Mouse (Mus musculus) MEL (cell line): ENCODE data around the gene Gm28048. TPM values are rescaled to one million over a fixed set of nuclear protein-coding genes. Genes with fewer than 3 reads are reported as not detected.

ENCODE experiments used
- DNase-seq: peaks from one replicate; pipeline ENCODE4 v3.0.0; 2011; ENCODE audit warnings: low read depth, low spot score
- H3K27ac ChIP-seq: 2 replicates; pipeline ENCODE4 v1.5.1; 2012; ENCODE audit warnings: low read depth, mild to moderate bottlenecking, control low read depth, low read length, moderate library complexity; ENCODE audit not compliant: control insufficient read depth
- H3K27me3 ChIP-seq, 2 experiments: fragments of 150-350 bp in 1 of 2; sonication (generic) in 1 of 2; 2 replicates each; pipeline ENCODE4 v1.6.1; 2012; ENCODE audit warnings: low read length in 2 of 2, mild to moderate bottlenecking in 2 of 2, improper control_type of control experiment in 1 of 2, moderate library complexity in 1 of 2; ENCODE audit not compliant: insufficient read depth in 2 of 2, control insufficient read depth in 1 of 2
- H3K36me3 ChIP-seq, 2 experiments: 2 replicates each; pipeline ENCODE4 v1.6.1; 2012 to 2014; ENCODE audit warnings: low read length in 2 of 2, improper control_type of control experiment in 1 of 2, inconsistent platforms in 1 of 2, mild to moderate bottlenecking in 1 of 2; ENCODE audit not compliant: insufficient read depth in 2 of 2, control insufficient read depth in 1 of 2
- H3K4me1 ChIP-seq, 2 experiments: fragments of 150-350 bp in 1 of 2; sonication (generic) in 1 of 2; 2 replicates each; pipeline ENCODE4 v1.6.1; 2012; ENCODE audit warnings: low read length in 2 of 2, improper control_type of control experiment in 1 of 2, mild to moderate bottlenecking in 1 of 2; ENCODE audit not compliant: insufficient read depth in 2 of 2, control insufficient read depth in 1 of 2
- H3K4me3 ChIP-seq, 2 experiments: fragments of 150-350 bp in 1 of 2; sonication (generic) in 1 of 2; 2 replicates each; pipeline ENCODE4 v1.5.1; 2012; ENCODE audit warnings: low read depth in 2 of 2, low read length in 2 of 2, mild to moderate bottlenecking in 2 of 2, moderate library complexity in 2 of 2, control low read depth in 1 of 2, improper control_type of control experiment in 1 of 2; ENCODE audit not compliant: control insufficient read depth in 1 of 2, insufficient read depth in 1 of 2
- H3K79me2 ChIP-seq: 2 replicates; pipeline ENCODE4 v1.6.1; 2012; ENCODE audit warnings: mild to moderate bottlenecking, low read length, moderate library complexity; ENCODE audit not compliant: control insufficient read depth, poor library complexity, insufficient read depth
- H3K9ac ChIP-seq: 2 replicates; pipeline ENCODE4 v1.6.1; 2012; ENCODE audit warnings: low read depth, mild to moderate bottlenecking, control low read depth, low read length, moderate library complexity; ENCODE audit not compliant: control insufficient read depth, poor library complexity, severe bottlenecking
- H3K9me3 ChIP-seq: fragments of 150-350 bp; sonication (generic); replicated peaks from 2 replicates; pipeline ENCODE4 v1.6.1; 2012; ENCODE audit warnings: mild to moderate bottlenecking, low read length, improper control_type of control experiment, moderate library complexity; ENCODE audit not compliant: insufficient read depth
- BHLHE40 ChIP-seq: IDR thresholded peaks from 2 replicates; pipeline ENCODE4 v1.6.1; 2012; ENCODE audit warnings: low read depth, mild to moderate bottlenecking, inconsistent platforms, low read length, improper control_type of control experiment, borderline replicate concordance
- CHD1 ChIP-seq: IDR thresholded peaks from 2 replicates; pipeline ENCODE4 v1.6.1; 2012; ENCODE audit warnings: low read depth, mild to moderate bottlenecking, inconsistent platforms, low read length, improper control_type of control experiment
- CTCF ChIP-seq, 3 experiments: IDR thresholded peaks in 2 of 3; conservative IDR thresholded peaks in 1 of 3; 2 replicates each; pipeline ENCODE4 v1.5.1; 2011 to 2012; ENCODE audit warnings: low read length in 3 of 3, low read depth in 2 of 3, mild to moderate bottlenecking in 2 of 3, improper control_type of control experiment in 1 of 3, inconsistent platforms in 1 of 3, mixed read lengths in 1 of 3, moderate library complexity in 1 of 3; ENCODE audit not compliant: control insufficient read depth in 1 of 3, insufficient read depth in 1 of 3, poor library complexity in 1 of 3, severe bottlenecking in 1 of 3
- E2F4 ChIP-seq: IDR thresholded peaks from 2 replicates; pipeline ENCODE4 v1.6.1; 2011; ENCODE audit warnings: low read depth, low read length, improper control_type of control experiment, borderline replicate concordance
- GATA1 ChIP-seq: IDR thresholded peaks from 2 replicates; pipeline ENCODE4 v1.6.1; 2011; ENCODE audit warnings: low read depth, low read length, improper control_type of control experiment
- HCFC1 ChIP-seq: IDR thresholded peaks from 2 replicates; pipeline ENCODE4 v1.6.1; 2012; ENCODE audit warnings: low read depth, mild to moderate bottlenecking, inconsistent platforms, low read length, improper control_type of control experiment, moderate library complexity
- JUND ChIP-seq: IDR thresholded peaks from 2 replicates; pipeline ENCODE4 v1.6.1; 2011; ENCODE audit warnings: low read depth, mild to moderate bottlenecking, improper control_type of control experiment, low read length
- MAZ ChIP-seq: IDR thresholded peaks from 2 replicates; pipeline ENCODE4 v1.6.1; 2012; ENCODE audit warnings: low read depth, mild to moderate bottlenecking, inconsistent platforms, low read length, improper control_type of control experiment
- MXI1 ChIP-seq: IDR thresholded peaks from 2 replicates; pipeline ENCODE4 v1.6.1; 2011; ENCODE audit warnings: mild to moderate bottlenecking, low read depth, low read length, improper control_type of control experiment
- NELFE ChIP-seq: IDR thresholded peaks from 2 replicates; pipeline ENCODE4 v1.6.1; 2011; ENCODE audit warnings: low read depth, low read length, improper control_type of control experiment
- NRF1 ChIP-seq: IDR thresholded peaks from 2 replicates; pipeline ENCODE4 v1.6.1; 2014; ENCODE audit warnings: low read depth, mild to moderate bottlenecking, inconsistent platforms, low read length, improper control_type of control experiment, moderate library complexity; ENCODE audit not compliant: poor library complexity, insufficient read depth, severe bottlenecking
- POLR2AphosphoS2 ChIP-seq: IDR thresholded peaks from 2 replicates; pipeline ENCODE4 v1.6.1; 2011; ENCODE audit warnings: low read length, improper control_type of control experiment
- POLR2AphosphoS5 ChIP-seq: IDR thresholded peaks from 2 replicates; pipeline ENCODE4 v1.6.1; 2012; ENCODE audit warnings: low read depth, borderline replicate concordance, mild to moderate bottlenecking, inconsistent platforms, low read length, moderate library complexity, mixed read lengths
- RAD21 ChIP-seq: IDR thresholded peaks from 2 replicates; pipeline ENCODE4 v1.6.1; 2011; ENCODE audit warnings: mild to moderate bottlenecking, low read depth, low read length, improper control_type of control experiment
- SMC3 ChIP-seq: IDR thresholded peaks from 2 replicates; pipeline ENCODE4 v1.6.1; 2011; ENCODE audit warnings: low read depth, low read length, improper control_type of control experiment
- TAL1 ChIP-seq: IDR thresholded peaks from 2 replicates; pipeline ENCODE4 v1.6.1; 2012; ENCODE audit warnings: mild to moderate bottlenecking, inconsistent platforms, low read length, moderate library complexity, mixed read lengths
- TBP ChIP-seq: IDR thresholded peaks from 2 replicates; pipeline ENCODE4 v1.8.0; 2011; ENCODE audit warnings: low read depth, low read length, improper control_type of control experiment
- TCF12 ChIP-seq: IDR thresholded peaks from 2 replicates; pipeline ENCODE4 v1.6.1; 2014; ENCODE audit warnings: low read depth, mild to moderate bottlenecking, inconsistent platforms, low read length, improper control_type of control experiment, moderate library complexity
- USF1 ChIP-seq: IDR thresholded peaks from 2 replicates; pipeline ENCODE4 v1.6.1; 2014; ENCODE audit warnings: low read depth, mild to moderate bottlenecking, inconsistent platforms, low read length, improper control_type of control experiment, moderate library complexity
- ZC3H11A ChIP-seq: IDR thresholded peaks from 2 replicates; pipeline ENCODE4 v1.6.1; 2012; ENCODE audit warnings: low read depth, mild to moderate bottlenecking, inconsistent platforms, low read length, improper control_type of control experiment
- ZKSCAN1 ChIP-seq: IDR thresholded peaks from 2 replicates; pipeline ENCODE4 v1.6.1; 2012; ENCODE audit warnings: low read depth, mild to moderate bottlenecking, inconsistent platforms, low read length, improper control_type of control experiment, moderate library complexity
- ZMIZ1 ChIP-seq: IDR thresholded peaks from 2 replicates; pipeline ENCODE4 v1.6.1; 2012; ENCODE audit warnings: low read depth, mild to moderate bottlenecking, inconsistent platforms, low read length, improper control_type of control experiment, moderate library complexity
- polyA plus RNA-seq, 2 experiments: library from polyadenylated mRNA; stranded (reverse) in 1 of 2; unstranded in 1 of 2; fragments of >175 nt in 1 of 2; fragments of >200 nt in 1 of 2; gene quantifications; 2 replicates each; pipeline versions ENCODE4 v1.2.1 to v1.2.4; 2012; ENCODE audit warnings: low replicate concordance in 2 of 2, low read depth in 1 of 2; ENCODE audit not compliant: insufficient read length in 2 of 2, insufficient read depth in 1 of 2, missing spikeins in 1 of 2
- total RNA-seq: library from RNA; depleted of rRNA; stranded (reverse); fragments of 300-350 nt; gene quantifications from 2 replicates; pipeline ENCODE4 v1.2.3, GENCODE M21; 2012

The Gm28048 gene
- total and polyA plus RNA-seq, 3 experiments: 8.6 to 15.0 TPM; not detected in 1

- TF ChIP-seq MAZ (no peak), TAL1 (peak; percentile 20), JUND (no peak), USF1 (no peak), E2F4 (no peak), TCF12 (no peak), MXI1 (peak; percentile 40; the same call in 1 of the 2 replicates), ZC3H11A (no peak), BHLHE40 (no peak), CTCF (IDR thresholded peaks at IDR 0.05 in 2 of 3, conservative IDR thresholded peaks at IDR 0.05 in 1 of 3; ENCODE audit: control insufficient read depth in 1 of 3, insufficient read depth in 1 of 3, low read depth in 2 of 3, low read length in 3 of 3, poor library complexity in 1 of 3, severe bottlenecking in 1 of 3) (no peak), TBP (no peak), NRF1 (no peak), GATA1 (peak; percentile 89), ZMIZ1 (no peak), POLR2AphosphoS5 (no peak)
These were observed 16.4 kb upstream of the Gm28048 start (continued) for GRCm38 (mm10) chr11:22998308-22998707.

DNA sequence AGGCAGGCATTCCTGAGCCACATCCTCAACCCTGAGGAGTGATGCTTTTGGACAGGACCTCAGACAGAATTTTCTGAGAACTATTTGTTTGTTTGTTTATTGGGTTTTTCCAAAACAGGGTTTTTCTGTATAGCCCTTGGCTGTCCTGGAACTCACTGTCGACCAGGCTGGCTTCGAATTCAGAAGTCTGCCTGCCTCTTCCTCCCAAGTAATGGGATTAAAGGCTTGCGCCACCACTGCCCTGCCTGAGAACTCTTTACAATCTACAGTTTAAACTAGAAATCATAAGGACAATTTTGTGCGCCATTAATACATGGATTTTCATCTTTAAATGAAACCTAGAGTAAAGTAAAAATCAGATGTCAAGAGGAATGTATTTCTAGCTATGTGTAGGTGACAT lies 13.6 kb upstream of the Gm28048 start:
- no peak overlapping the region for H3K9ac ChIP-seq
- peaks cover 44% of the 10 kb centered on the region for H3K79me2 ChIP-seq
- no peak overlapping the region for H3K27ac ChIP-seq
- DNase-seq: no peak
- no peaks in the 10 kb centered on the region for H3K9me3 ChIP-seq
- H3K36me3 ChIP-seq: peaks cover 57 to 70% of the 10 kb centered on the region in 2 experiments
- H3K4me3 ChIP-seq: no peak overlapping the region
- peaks cover 14 to 16% of the 10 kb centered on the region in 2 experiments; a peak in 3 of 4 replicates for H3K4me1 ChIP-seq
- TF ChIP-seq CHD1: no peak
- no peak for TF ChIP-seq POLR2AphosphoS2
- no peak for TF ChIP-seq TBP
- TF ChIP-seq SMC3: no peak
- no peak for TF ChIP-seq RAD21
- TF ChIP-seq TAL1: no peak
- no peak for TF ChIP-seq BHLHE40
- no peak for TF ChIP-seq NELFE
- TF ChIP-seq HCFC1: no peak
- TF ChIP-seq ZKSCAN1: no peak
- no peaks in the 10 kb centered on the region for H3K27me3 ChIP-seq
